Mouse (Mus musculus) brain, adult 10 weeks (tissue): ENCODE measurements around the gene Nxpe4. TPM values are rescaled to one million over a fixed set of nuclear protein-coding genes. Genes with fewer than 3 reads are reported as not detected.

Source experiments
- polyA plus RNA-seq: library from polyadenylated mRNA; stranded (reverse); fragments of 350-450 nt; fragmentation: Illumina TruSeq; extraction: RNeasy Lipid Tissue Mini Kit (QIAGEN cat#74804); gene quantifications from one replicate; pipeline ENCODE4 v1.2.3, GENCODE M21; 2015; ENCODE audit warnings: low read depth, low replicate concordance

The Nxpe4 gene
- polyA plus RNA-seq: 9.1 TPM

GRCm38 (mm10) chr9:48161505-48162192 is at the start of gene Nxpe4:
Gene Nxpe4, plus strand, starts transcription at chr9:48162023.

DNA sequence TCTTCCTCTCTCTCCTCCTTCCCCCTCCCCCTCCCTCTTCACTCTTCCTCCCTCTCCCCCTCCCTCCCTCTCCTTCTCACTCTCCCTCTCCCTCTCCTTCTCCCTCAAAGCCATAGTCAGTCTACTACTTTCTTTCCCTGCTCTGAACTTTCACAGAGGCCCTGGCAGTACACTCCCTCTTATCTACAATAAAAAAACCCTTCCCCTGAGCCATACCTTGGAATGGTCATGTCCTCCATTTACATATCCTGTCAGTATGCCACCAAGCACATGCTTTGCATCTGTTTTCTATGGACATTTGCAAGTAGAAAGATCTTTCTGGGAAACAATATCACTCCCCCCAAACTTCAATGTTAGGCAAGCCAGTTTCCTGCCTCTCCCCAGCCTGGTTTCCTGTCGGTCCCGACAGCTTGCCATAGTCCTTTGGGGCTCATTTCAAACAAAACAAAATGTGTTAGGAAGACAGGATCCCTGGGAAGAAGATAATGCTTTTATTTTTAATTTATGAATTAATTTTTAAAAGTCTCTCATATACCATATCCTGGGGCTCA is 191.4 kb downstream of the Nxpe4 start, which contains the start of gene Nxpe2:
Nxpe2 (minus strand) TSS at position 307 of the 551 bp plus-strand sequence.

Other genes starting within 250 kb of the Nxpe4 start
- gene Nxpe2, start 191.4 kb downstream of the Nxpe4 start, polyA plus RNA-seq: 0.49 TPM